Mouse (Mus musculus): ENCODE measurements around the gene Lrrc4.

GRCm38 (mm10) chr6:28875333-28875732, 43.8 kb upstream of the Lrrc4 start:
- TF ChIP-seq POLR2A (IDR thresholded peaks at IDR 0.05; ENCODE audit: low read depth, low read length) (no peak), CTCF (IDR thresholded peaks at IDR 0.05; ENCODE audit: extremely low read depth, insufficient read depth, insufficient read length, insufficient replicate concordance) (no peak)
